Mouse (Mus musculus): ENCODE data around the gene Fam187a. TPM values are rescaled to one million over a fixed set of nuclear protein-coding genes. Genes with fewer than 3 reads are reported as not detected.

The Fam187a gene
- polyA plus RNA-seq (2012) = not detected in 2 replicates

DNA sequence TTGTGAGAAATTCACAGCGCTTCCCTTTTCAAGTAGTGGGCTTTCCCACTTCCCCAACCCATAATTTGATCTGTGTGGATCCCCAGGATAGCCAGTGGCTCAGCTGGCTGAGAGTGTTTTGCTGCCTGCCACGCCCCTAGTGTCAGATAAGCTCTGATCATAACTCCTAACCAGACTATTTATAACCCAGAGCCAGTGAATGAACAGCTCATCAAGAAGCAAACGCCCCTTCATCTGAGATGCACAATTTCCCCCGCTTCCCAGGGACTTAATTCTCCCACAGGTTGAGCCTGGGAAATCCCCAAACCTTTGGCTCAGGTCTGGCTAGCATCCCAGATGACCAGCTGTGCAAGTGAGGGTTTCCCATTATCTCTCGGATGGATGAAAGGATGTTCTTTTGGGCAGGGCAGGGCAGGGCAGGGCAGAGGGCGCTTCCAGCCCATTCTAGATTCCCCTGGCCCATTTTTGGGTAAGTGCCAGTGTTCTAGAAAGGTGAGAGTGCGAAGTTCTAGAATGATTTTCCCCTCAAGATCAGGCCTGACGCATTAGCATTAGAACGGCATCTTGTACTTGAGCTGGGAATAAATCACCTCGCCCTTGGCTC, at the start of gene Fam187a:
Fam187a (plus strand) TSS at position 554 of the 604 bp plus-strand sequence.
- TF ChIP-seq GATA1 (IDR thresholded peaks at IDR 0.05; ENCODE audit: low read length) = no peak

DNA sequence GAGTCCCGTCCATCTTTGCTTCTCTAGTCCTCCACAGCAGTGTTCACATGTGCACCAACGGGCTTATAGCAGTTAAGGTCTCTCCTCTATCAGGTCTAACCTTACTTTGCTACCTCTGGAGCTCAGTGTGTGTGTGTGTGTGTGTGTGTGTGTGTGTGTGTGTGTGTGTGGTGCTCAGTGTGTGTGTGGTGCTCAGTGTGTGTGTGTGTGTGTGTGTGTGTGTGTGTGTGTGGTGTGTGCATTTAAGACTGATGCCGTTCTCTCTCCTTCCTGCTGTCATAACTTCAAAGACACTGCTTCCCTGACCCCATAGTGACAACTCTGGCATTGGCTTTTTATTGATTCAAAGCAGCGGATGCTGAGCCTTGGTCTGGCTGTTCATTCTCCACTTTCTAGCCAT, 49.4 kb upstream of the Fam187a start, which contains the start of gene Higd1b:
Higd1b (plus strand) TSS at position 301 of the 400 bp plus-strand sequence.
- no peak for TF ChIP-seq GATA1 (IDR thresholded peaks at IDR 0.05; ENCODE audit: low read length)

DNA sequence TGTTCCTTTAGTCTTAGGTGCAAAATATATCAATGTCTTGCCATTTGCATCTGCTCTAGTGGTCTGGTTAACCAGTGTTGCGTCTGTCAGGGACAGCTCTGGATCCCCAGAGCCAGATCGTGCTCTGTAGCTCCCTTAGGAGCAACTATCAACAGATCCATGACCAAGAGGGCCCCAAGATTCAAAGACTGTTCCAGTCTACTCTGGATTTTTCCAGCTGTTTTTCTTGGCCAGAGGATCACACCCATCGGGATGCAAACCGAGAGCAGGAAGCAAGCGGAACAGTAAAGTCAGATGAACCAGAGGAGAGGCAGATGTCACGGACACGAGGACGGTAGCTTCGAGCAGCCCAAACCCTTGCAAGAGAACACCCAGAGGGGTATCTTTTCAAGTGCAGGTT, 48.8 kb upstream of the Fam187a start:
- TF ChIP-seq GATA1 (IDR thresholded peaks at IDR 0.05; ENCODE audit: low read length) = no peak

DNA sequence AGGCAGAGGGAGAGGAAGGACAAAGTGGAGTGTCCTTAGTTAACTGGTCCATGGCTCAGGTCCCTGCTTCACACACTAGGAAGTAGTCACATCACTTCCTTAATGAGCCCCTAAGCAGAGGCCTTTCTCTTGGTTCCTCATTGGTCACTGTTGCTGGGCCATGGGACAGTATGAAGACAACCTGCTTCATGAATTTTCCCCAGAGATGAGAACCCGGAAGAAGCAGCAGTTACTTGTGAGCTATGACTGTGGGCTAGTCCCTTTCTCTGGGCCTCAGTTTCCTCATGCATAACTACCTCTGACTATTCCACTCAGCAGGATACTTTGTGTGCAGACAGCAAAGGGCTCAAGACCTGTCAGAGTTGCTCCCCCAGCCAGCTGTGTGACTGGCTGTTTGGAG, 47.6 kb upstream of the Fam187a start:
- no peak for TF ChIP-seq GATA1 (IDR thresholded peaks at IDR 0.05; ENCODE audit: low read length)

DNA sequence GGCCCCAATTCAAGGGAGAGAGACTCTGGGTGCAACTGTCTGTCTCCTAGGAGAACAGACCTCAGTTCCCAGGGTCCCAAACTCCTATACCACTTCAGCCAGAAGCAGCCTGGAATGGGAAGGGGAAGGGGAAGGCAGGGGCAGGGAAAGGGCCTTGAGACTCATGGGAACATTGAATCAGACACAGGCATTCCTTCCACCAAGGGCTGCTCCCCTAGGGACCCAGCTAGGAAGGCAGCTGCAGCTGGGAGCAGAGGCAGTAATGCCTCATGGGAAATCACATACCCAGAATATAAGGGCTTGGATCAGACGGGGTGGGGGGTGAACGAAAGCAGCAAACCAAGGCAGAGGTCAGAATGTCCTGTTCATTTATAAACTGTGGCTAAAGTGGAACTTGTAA, 46.8 kb upstream of the Fam187a start:
- TF ChIP-seq GATA1 (IDR thresholded peaks at IDR 0.05; ENCODE audit: low read length) = no peak

DNA sequence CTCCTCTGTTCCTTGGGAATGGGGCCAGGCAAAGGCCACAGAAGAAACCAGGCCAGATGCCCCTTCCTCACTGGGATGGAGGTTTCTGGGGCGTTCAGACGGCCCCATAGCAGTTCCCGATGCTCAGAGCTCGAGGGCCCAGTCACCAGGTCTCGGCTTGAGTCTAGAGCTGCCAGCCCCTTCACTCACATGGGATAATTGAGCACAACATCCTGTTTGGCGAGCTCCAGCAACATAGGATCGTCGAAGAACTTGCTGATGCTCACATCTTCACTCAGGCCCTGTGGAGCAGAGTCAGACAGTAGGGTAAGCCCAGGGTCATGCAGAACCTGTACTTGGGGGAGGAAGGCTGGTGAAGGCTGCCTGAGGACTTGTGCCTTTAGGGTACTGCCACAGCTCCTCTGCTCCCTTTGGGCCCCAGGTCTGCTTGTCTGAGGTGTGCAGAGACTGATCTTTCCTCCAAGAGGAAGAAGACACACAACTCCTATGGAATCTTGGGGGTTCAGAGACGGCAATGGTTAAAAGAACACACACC, 46.3 kb upstream of the Fam187a start:
- TF ChIP-seq GATA1 (IDR thresholded peaks at IDR 0.05; ENCODE audit: low read length) = no peak

DNA sequence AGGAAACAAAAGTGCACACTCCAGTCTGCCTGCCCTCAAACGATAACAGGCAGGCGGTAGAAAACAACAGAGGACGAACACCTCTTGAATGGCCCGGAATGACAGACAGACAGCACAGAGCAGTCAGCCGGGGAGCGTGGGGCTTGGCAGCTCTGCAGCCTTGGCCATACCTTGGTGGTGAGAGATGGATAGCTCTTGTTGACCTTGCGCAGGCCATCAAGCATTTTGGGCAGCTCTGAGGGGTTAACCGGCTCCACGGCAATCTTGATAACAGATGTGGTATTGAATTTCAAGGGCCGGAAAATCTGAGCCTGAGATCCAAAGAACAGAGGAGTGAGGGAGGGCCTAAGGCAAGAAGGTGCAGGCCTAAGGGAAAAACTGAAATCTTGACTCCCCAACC, 39.0 kb upstream of the Fam187a start:
- TF ChIP-seq GATA1 (IDR thresholded peaks at IDR 0.05; ENCODE audit: low read length) = no peak

DNA sequence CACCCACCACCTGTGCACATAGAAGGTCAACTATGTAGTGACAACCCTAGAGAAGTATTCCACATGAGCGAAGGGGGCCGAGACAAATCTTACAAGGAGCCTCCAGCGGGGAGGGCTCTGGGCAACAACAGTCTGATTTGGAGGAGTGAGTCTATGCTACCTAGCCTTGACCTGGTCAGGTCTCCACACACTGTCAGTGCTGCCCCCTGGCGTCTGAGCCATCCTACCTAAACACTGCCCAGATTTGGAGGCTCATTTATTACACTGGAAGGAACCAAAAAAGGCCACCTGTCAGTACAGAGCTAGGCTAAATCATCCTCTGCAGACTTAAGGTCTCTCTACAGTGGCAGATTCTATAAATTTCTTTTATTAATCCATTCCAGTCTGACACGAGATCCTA, 33.1 kb upstream of the Fam187a start:
- TF ChIP-seq GATA1 (IDR thresholded peaks at IDR 0.05; ENCODE audit: low read length) = no peak

DNA sequence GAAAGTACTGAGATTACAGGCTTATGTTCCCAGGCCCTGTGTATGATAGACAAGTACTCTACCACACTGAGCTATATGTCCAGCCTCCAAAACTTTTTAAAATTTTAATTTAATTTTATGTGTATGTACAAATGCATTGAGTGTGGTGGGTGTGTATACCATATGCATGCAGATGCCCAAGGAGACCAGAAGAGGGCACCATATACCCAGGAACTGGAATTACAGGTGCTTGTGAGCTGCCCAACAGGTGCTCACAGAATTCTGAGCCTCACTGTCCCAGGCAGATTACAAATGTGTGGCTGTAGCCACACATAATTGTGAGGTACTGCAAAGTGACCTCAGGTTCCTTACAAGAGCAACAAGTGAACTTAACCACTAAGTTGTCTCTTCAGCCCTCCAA, 31.2 kb upstream of the Fam187a start:
- TF ChIP-seq GATA1 (IDR thresholded peaks at IDR 0.05; ENCODE audit: low read length) = no peak

DNA sequence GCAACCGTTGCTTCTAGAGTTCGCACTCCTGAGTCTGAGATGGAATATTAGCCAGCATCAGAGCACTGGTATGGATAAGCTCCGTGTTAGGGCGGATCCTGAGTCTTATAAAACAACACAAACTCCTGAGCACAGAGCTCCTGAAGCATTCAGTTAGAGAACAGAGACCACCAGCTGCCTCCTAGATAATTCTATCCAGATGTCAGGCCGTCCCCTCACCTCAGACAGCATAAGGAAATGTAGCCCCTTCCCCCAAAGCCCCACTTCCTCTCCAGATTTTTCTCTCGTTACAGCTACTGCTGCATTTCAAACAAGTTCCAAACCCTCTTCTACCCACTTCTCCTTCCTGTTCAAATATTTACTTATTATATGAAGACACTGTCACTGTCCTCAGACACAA, 29.0 kb upstream of the Fam187a start:
- TF ChIP-seq GATA1 (IDR thresholded peaks at IDR 0.05; ENCODE audit: low read length) = no peak

DNA sequence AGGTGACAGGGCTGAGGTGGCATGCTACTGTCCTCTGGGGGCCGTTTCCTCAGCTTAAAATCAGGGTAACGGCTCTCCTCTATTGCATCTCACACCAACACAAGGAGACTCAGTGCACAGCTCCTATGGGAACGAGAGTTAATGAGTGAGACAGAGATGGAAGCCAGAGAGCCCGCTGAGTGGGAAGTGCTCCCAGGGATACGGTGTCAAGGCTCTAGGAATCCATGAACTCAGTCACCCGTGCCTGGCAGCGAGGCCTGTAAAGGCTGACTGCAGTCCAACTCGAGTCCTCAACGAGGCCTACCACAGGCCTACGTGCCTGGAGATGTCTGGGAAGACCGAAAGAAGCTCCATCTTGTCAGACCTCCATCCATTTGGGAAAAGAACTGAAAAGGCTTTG, 26.0 kb upstream of the Fam187a start:
- no peak for TF ChIP-seq GATA1 (IDR thresholded peaks at IDR 0.05; ENCODE audit: low read length)

DNA sequence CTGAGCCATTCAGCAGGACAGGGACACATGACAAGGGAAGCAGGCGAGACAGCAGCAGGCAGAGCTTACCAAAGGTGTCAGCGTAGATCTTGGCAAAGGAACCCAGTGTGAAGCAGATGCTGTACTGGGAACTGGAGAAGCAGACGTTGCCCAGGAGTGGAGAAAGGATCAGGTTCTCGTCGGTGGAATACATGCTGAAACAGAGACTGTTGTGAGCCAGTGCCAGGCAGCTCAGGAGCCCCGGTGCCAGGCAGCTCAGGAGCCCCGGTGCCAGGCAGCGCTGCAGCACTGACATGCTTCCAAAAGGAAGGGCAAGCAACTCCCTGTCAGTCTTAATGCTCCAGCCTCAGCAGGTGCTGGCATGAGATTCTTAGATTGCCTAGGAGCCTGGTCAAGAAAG, 25.0 kb upstream of the Fam187a start:
- no peak for TF ChIP-seq GATA1 (IDR thresholded peaks at IDR 0.05; ENCODE audit: low read length)

DNA sequence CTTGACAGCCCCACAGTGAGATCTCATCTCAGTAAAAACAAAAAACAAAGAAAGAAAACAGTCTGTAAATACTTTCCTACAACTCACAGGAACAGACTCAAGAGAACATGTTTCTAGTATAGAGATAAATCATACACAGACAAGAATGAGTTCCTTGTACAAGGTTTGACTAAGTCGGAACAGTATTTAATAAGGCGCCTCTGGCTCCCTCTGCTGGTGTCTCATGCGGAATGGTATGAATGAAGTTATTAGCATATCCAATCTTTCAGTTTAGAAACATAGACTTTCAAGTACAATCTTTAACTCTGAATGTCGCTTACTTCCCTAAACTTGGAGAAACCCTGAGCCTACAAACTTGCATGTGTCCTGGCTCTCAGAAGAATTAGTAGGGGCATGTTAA, 20.7 kb upstream of the Fam187a start:
- no peak for TF ChIP-seq GATA1 (IDR thresholded peaks at IDR 0.05; ENCODE audit: low read length)

DNA sequence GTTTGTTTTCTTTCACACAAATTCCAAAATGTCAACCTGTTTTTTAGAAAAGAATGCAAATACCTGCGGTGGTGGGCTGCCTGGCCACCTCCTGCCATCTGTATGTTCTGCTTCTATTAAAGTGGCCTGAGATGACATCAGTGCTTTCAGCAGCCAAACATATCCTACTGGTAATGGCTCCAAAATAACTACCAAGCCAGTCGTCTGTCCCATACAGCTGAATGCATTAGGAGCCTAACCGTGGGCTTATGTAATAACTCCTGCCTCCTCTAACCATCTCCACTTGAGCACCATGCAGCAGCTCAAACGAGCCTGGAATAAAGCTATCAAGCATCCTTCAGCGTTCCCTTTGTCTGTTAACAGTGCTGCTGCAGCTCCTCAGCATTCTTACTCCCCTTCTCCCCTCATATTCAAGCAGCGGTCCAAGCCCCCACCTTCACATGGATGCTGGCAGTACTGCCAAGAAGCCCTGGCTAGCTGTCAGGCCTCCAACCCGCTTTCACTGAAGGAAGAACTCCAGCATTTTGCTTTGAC, 10.1 kb upstream of the Fam187a start:
- no peak for TF ChIP-seq GATA1 (IDR thresholded peaks at IDR 0.05; ENCODE audit: low read length)

DNA sequence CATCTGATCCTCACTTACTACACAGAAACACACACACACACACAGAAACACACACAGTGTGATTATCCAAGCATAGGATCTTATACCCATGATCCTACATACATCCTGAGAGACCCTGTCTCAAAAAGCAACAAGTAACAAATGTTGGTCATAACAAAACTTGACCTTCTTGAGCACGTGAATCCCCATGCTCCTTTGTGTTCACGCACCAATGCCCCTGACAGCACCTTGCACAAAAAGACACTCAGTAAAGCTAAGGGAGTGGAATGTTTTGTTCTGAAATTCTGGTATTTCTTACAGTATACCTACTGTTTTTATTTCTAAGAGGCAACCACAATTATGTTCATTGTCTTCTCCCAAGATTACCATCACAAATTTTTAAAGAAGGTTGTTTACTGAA, 5.4 kb upstream of the Fam187a start:
- no peak for TF ChIP-seq GATA1 (IDR thresholded peaks at IDR 0.05; ENCODE audit: low read length)

DNA sequence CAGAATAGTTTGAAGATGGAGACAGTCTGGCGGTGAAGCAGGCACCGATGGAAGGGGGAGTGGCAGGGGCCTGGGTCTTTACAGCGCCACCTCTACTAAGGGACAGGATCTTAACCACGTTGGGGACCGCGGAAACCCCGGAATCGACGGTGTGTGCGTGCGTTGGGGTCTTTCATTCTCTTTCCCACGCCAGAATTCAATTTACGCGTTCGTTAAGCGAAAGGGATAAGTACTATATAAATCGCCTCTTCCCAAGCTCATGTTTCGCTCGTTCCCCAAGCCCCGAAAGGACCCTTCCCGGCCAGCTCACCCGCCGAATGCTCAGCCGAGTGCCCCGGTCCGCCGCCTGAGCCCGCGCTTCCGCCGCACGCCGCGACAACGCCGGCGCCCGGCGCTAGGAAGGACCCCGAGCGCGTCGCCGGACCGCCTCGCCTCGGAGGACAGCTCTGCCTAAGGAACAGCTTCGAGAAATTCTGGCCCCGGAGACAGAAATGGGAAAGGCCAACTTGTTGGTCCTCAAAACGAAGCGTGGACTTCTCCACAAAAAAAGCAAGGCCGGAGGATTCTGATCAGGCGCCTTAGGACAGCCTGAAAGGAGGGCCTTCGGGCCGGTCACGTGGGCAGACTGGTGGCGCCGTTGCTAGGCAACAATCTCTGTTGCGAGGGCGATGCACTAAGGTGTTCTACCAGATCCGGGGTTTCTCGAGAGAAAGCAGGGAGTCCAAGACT, 4.2 kb upstream of the Fam187a start, which contains the start of the genes Eftud2 and Ccdc103:
Eftud2 (minus strand) TSS at position 401 of the 729 bp plus-strand sequence.
Ccdc103 (plus strand) TSS at position 620 of the 729 bp plus-strand sequence.
- peak; percentile 43 for TF ChIP-seq GATA1 (IDR thresholded peaks at IDR 0.05; ENCODE audit: low read length)

Measured in G1E-ER4 (cell line).